Mouse (Mus musculus): ENCODE results near the gene Ap2a2.

DNA sequence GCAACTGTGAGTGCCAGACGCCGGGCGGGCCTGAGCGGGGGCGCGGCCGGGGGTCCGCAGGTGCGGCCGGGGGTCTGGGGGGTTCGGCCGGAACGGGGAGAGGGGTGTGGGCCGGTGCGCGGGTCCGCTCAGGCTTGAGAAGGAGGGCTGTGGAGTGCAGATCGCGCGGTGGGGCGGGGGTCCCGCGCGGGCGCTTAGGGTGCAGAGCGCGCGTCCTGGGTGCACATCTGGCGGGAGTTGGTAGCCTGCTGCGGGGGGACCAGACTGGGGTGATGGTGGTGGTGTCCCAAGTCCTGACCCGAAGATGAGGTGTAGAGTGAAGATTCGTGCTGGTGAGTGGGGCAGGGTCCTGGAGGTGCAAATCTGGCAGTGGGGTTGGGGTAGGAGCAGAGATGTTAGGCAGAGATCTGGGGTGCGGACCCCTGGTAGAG is 463 bp downstream of the Ap2a2 start:
- TF ChIP-seq CTCF (IDR thresholded peaks at IDR 0.05; ENCODE audit: low read depth) = no peak
- no peak for TF ChIP-seq EP300 (IDR thresholded peaks at IDR 0.05; ENCODE audit: low read depth)

Measured in liver, postnatal 0 days (tissue).